Mouse (Mus musculus): ENCODE measurements around the gene Rbm20. TPM values are rescaled to one million over a fixed set of nuclear protein-coding genes. Genes with fewer than 3 reads are reported as not detected.

The Rbm20 gene
- polyA plus RNA-seq, 1 experiment from 2014 or later = 4.9 TPM

- no peaks in the 10 kb centered on the region for H3K27me3 ChIP-seq
- H3K27ac ChIP-seq (replicated peaks) = no peak overlapping the region
- H3K36me3 ChIP-seq = no peaks in the 10 kb centered on the region
- H3K4me1 ChIP-seq = no peaks in the 10 kb centered on the region
- no peak overlapping the region for H3K4me2 ChIP-seq (replicated peaks)
- no peaks in the 10 kb centered on the region for H3K9me3 ChIP-seq
- 96% methylated on average over 5 of the region's 5 CpGs for WGBS
- ATAC-seq (replicated peaks) = no peak
- H3K9ac ChIP-seq (replicated peaks) = no peak overlapping the region
- no peak overlapping the region for H3K4me3 ChIP-seq
Measured at GRCm38 (mm10) chr19:53813576-53813975, 136.5 kb downstream of the Rbm20 start.

- Histone ChIP-seq H3K36me3 (no peaks in the 10 kb centered on the region), H3K4me1 (no peaks in the 10 kb centered on the region), H3K27me3 (no peaks in the 10 kb centered on the region), H3K9me3 (no peaks in the 10 kb centered on the region), H3K4me2 (replicated peaks) (no peak overlapping the region), H3K9ac (replicated peaks) (no peak overlapping the region), H3K4me3 (no peak overlapping the region), H3K27ac (replicated peaks) (no peak overlapping the region)
- 93% methylated on average over 4 of the region's 4 CpGs for WGBS
- no peak for ATAC-seq (replicated peaks)
Measured at GRCm38 (mm10) chr19:53815714-53816113, 138.6 kb downstream of the Rbm20 start.

GRCm38 (mm10) chr19:53816242-53816641, 139.1 kb downstream of the Rbm20 start:
- no peak overlapping the region for H3K9ac ChIP-seq (replicated peaks)
- no peak for ATAC-seq (replicated peaks)
- H3K27me3 ChIP-seq = no peaks in the 10 kb centered on the region
- H3K27ac ChIP-seq (replicated peaks) = no peak overlapping the region
- WGBS = 45% methylated on average over 11 of the region's 11 CpGs
- no peak overlapping the region for H3K4me2 ChIP-seq (replicated peaks)
- no peak overlapping the region for H3K4me3 ChIP-seq
- peaks cover under 1% of the 10 kb centered on the region for H3K4me1 ChIP-seq
- no peaks in the 10 kb centered on the region for H3K36me3 ChIP-seq
- no peaks in the 10 kb centered on the region for H3K9me3 ChIP-seq

GRCm38 (mm10) chr19:53819299-53819698, 142.2 kb downstream of the Rbm20 start:
- H3K4me2 ChIP-seq (replicated peaks) = no peak overlapping the region
- H3K4me1 ChIP-seq = peaks cover 5% of the 10 kb centered on the region
- no peak overlapping the region for H3K9ac ChIP-seq (replicated peaks)
- H3K9me3 ChIP-seq = no peaks in the 10 kb centered on the region
- no peak overlapping the region for H3K4me3 ChIP-seq
- ATAC-seq (replicated peaks) = no peak
- no peaks in the 10 kb centered on the region for H3K36me3 ChIP-seq
- no peaks in the 10 kb centered on the region for H3K27me3 ChIP-seq
- 87% methylated on average over 6 of the region's 6 CpGs for WGBS
- no peak overlapping the region for H3K27ac ChIP-seq (replicated peaks)

GRCm38 (mm10) chr19:53821241-53822120, 144.4 kb downstream of the Rbm20 start:
- Histone ChIP-seq H3K9me3 (no peaks in the 10 kb centered on the region), H3K4me3 (no peak overlapping the region), H3K4me2 (replicated peaks) (no peak overlapping the region), H3K36me3 (no peaks in the 10 kb centered on the region), H3K27ac (replicated peaks) (0 out of 2 replicates have a peak overlapping the region, but pooled peaks have one; percentile 34), H3K27me3 (no peaks in the 10 kb centered on the region), H3K4me1 (peaks cover 5% of the 10 kb centered on the region), H3K9ac (replicated peaks) (0 out of 2 replicates have a peak overlapping the region, but pooled peaks have one; percentile 2)
- 33% methylated on average over 13 of the region's 13 CpGs for WGBS
- ATAC-seq (replicated peaks) = no peak

GRCm38 (mm10) chr19:53823847-53824246, 146.7 kb downstream of the Rbm20 start:
- no peaks in the 10 kb centered on the region for H3K27me3 ChIP-seq
- no peak overlapping the region for H3K4me2 ChIP-seq (replicated peaks)
- H3K9me3 ChIP-seq = no peaks in the 10 kb centered on the region
- H3K27ac ChIP-seq (replicated peaks) = no peak overlapping the region
- no peak for ATAC-seq (replicated peaks)
- no peak overlapping the region for H3K4me3 ChIP-seq
- H3K36me3 ChIP-seq = no peaks in the 10 kb centered on the region
- WGBS = 50% methylated on average over 6 of the region's 6 CpGs
- H3K4me1 ChIP-seq = peaks cover 5% of the 10 kb centered on the region
- H3K9ac ChIP-seq (replicated peaks) = no peak overlapping the region

- peak overlapping the region; percentile 37; the same call in 1 of the 2 replicates for H3K27ac ChIP-seq (replicated peaks)
Measured at GRCm38 (mm10) chr19:53824872-53825680, 148.0 kb downstream of the Rbm20 start.

GRCm38 (mm10) chr19:53829990-53830389, 152.9 kb downstream of the Rbm20 start:
- H3K27me3 ChIP-seq = no peaks in the 10 kb centered on the region
- no peak overlapping the region for H3K4me2 ChIP-seq (replicated peaks)
- no peaks in the 10 kb centered on the region for H3K36me3 ChIP-seq
- H3K9ac ChIP-seq (replicated peaks) = no peak overlapping the region
- H3K4me1 ChIP-seq = peaks cover 28% of the 10 kb centered on the region
- no peak for ATAC-seq (replicated peaks)
- no peak overlapping the region for H3K4me3 ChIP-seq
- no peaks in the 10 kb centered on the region for H3K9me3 ChIP-seq
- H3K27ac ChIP-seq (replicated peaks) = peak overlapping the region; percentile 7; the same call in 1 of the 2 replicates
- 65% methylated on average over 6 of the region's 6 CpGs for WGBS

More at GRCm38 (mm10) chr19:53824872-53825680, 148.0 kb downstream of the Rbm20 start:
- Histone ChIP-seq H3K4me3 (peak overlapping the region; percentile 33), H3K4me2 (replicated peaks) (peak overlapping the region; percentile 31), H3K9me3 (no peaks in the 10 kb centered on the region), H3K4me1 (peaks cover 5% of the 10 kb centered on the region), H3K27me3 (no peaks in the 10 kb centered on the region), H3K9ac (replicated peaks) (peak overlapping the region; percentile 28; the same call in 1 of the 2 replicates), H3K36me3 (no peaks in the 10 kb centered on the region)
- WGBS = 76% methylated on average over 21 of the region's 21 CpGs
- peak; percentile 85 for ATAC-seq (replicated peaks)

GRCm38 (mm10) chr19:53830407-53831163, 153.5 kb downstream of the Rbm20 start:
- Histone ChIP-seq H3K4me2 (replicated peaks) (no peak overlapping the region), H3K9ac (replicated peaks) (no peak overlapping the region), H3K4me3 (no peak overlapping the region), H3K27me3 (no peaks in the 10 kb centered on the region), H3K36me3 (no peaks in the 10 kb centered on the region), H3K9me3 (no peaks in the 10 kb centered on the region), H3K27ac (replicated peaks) (peak overlapping the region; percentile 7), H3K4me1 (peaks cover 28% of the 10 kb centered on the region)
- 4% methylated on average over 8 of the region's 8 CpGs for WGBS
- ATAC-seq (replicated peaks) = peak; percentile 62

- 18% methylated on average over 3 of the region's 3 CpGs for WGBS
- Histone ChIP-seq H3K27ac (replicated peaks) (peak overlapping the region; percentile 7; the same call in 1 of the 2 replicates), H3K36me3 (no peaks in the 10 kb centered on the region), H3K4me2 (replicated peaks) (no peak overlapping the region), H3K4me3 (no peak overlapping the region), H3K9me3 (no peaks in the 10 kb centered on the region), H3K27me3 (no peaks in the 10 kb centered on the region), H3K4me1 (peaks cover 28% of the 10 kb centered on the region), H3K9ac (replicated peaks) (no peak overlapping the region)
- ATAC-seq (replicated peaks) = no peak
Measured at GRCm38 (mm10) chr19:53831164-53831448, 154.0 kb downstream of the Rbm20 start.

GRCm38 (mm10) chr19:53832512-53832911, 155.4 kb downstream of the Rbm20 start:
- Histone ChIP-seq H3K4me1 (peaks cover 37% of the 10 kb centered on the region), H3K4me3 (no peak overlapping the region), H3K27me3 (no peaks in the 10 kb centered on the region), H3K4me2 (replicated peaks) (no peak overlapping the region), H3K36me3 (no peaks in the 10 kb centered on the region), H3K9me3 (no peaks in the 10 kb centered on the region), H3K27ac (replicated peaks) (peak overlapping the region; percentile 44; the same call in 1 of the 2 replicates), H3K9ac (replicated peaks) (no peak overlapping the region)
- ATAC-seq (replicated peaks) = no peak
- 11% methylated on average over 7 of the region's 7 CpGs for WGBS
